Mouse (Mus musculus): Measurements from ENCODE around the gene Ssbp3.

Ssbp3 gene

DNA sequence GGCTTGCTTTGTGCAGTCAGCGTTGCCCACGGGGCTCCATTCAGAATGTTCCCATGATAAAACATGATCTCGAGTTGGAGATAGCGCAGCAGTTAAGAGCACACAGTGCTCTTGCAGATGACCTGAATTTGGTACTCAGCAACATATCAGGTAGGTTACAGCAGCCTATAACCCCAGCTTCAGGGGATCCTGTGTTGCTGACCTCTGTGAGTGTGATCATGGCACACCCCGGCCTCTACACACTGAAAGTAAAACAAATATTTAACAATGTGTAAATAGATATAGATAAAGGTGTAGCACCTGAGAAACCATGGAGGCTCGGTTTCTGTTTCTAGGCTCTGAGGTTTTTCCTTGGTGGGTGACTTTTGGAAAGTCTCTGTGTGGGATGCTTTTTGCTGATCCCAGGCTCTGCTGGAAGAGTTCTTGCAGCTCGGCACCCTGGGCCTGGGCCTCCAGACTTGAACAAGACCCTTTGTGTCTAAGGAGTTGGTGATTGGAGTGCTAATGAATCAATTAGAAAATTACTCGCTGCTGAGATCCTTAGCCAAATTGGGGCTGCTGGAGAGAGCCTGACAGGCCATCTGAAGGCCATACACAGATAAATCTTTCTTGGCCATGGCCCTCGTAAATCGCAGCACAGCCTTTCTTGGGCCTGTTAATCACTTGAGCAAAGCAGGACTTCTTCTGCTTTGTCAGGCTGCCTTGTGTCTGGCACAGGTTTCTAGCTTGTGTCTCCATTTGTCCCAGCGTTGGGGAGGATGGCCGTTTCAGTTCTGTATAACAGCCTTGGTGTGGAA lies 49.2 kb downstream of the Ssbp3 start:
- DNase-seq (ENCODE audit: low read depth, low spot score) = no peak

DNA sequence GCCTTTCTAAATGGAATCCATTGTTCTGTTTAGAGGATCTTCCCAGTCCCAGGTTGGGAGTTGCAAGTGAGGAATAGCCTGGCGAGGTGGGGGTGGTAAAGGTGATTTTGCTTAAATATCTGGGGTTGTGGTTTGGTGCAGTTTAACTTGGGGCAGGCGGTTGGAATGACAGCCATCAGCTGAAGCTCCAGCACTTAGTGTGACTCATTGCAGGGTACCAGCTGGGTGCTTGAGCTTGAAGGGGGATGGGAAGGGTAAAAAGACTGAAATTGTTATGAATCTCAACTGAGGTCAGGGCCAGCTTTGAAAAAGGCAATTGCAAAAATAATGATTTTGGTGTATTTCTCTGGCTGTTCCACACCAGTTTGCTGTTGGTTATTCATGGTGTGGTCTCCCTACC lies 50.0 kb downstream of the Ssbp3 start:
- no peak for DNase-seq (ENCODE audit: low read depth, low spot score)

DNA sequence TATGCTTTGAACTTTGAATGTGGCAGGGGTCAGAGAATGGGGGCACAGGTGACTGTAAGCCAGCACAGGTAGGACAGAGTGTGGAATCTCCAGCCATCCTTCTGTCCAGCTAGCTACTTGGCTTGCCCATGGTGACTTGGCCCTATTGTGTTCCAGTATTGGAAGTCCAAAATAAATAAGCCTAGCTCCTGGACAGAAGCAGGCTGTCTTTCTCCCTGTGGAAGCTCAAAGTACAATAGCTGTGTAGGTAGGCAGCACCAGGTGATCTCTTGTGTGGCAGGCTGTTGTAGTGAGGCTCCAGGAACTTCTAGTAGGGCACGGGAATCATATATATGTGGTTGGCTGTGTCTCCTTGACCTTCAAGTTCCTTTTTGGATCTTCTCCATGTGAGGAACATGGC lies 50.8 kb downstream of the Ssbp3 start:
- no peak for DNase-seq (ENCODE audit: low read depth, low spot score)

DNA sequence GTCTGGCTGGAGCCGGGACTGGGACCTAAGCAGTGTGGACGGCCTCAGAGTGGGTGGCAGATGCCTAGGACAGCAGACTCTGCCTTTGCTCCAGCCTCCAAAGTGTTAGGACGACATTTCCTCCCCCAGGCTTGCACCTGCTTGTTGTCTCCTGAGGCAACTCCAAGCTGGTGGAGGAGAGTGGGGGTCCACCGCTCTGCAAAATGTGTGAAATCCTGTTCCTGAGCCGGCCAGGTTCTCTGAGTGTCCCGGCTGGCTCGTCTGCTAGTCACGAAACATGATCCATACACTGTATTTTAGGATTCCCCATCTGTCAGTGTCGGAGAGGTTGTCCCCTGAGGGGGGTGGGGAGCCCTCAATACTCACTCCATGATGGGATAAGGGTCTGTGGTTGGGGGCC lies 53.9 kb downstream of the Ssbp3 start:
- no peak for DNase-seq (ENCODE audit: low read depth, low spot score)

DNA sequence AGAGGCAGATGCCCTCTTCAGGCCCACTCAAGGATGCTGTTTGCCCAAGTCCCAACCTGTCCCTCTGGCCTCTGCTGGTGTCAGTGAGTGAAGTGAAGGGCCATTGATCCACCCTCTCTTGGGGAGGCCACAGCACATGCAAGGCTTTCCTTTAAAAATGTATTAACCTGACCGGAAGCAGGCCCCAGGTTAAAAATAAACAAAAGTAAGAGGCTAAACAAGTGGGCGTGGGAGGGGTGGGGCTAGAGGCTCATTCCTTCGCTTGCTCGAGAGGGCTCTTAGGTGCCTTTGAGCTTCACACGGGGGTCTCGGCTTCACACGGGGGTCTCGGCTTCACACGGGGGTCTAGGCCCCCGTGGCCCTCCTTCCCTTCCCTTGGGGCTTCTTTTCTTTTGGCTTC lies 54.5 kb downstream of the Ssbp3 start:
- no peak for DNase-seq (ENCODE audit: low read depth, low spot score)

DNA sequence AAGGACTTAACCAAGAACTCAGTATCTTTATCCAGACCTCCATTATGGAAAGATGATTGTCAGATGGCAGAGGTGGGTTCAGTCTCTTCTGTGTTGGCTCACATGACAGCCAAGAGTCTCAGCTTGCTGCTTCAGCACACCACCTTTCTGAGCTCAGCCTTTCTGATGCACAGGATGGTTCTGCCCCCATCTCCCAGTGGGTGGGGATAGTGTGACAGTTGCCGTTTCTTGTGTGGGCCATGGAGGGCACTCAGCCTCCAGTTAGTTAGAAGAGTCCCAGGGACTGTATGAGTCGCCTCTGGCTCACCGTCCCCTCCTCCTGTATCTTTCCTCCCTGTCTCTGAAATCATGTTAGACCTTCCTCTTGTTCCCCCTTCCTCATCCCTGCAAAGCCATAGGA lies 55.9 kb downstream of the Ssbp3 start:
- DNase-seq (ENCODE audit: low read depth, low spot score) = no peak

DNA sequence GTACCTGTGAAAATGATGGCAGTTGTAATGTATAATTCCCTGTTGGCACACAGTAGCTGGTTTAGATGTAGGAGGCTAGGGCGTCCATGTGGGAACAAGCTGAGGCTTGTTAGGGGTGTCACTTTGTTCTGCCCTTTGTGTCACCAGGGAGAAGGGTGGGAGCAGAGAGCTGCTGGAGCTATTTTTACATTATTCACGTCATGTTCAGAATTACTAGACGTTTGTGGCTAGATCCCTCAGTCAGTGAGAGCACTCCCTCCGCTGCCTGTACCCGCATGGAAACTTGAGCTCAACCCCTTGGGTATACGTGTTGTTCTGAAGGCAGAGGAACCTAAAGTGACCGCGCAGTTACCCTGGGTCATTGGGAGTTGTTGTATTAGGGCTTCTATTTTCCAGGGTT lies 58.4 kb downstream of the Ssbp3 start:
- no peak for DNase-seq (ENCODE audit: low read depth, low spot score)

DNA sequence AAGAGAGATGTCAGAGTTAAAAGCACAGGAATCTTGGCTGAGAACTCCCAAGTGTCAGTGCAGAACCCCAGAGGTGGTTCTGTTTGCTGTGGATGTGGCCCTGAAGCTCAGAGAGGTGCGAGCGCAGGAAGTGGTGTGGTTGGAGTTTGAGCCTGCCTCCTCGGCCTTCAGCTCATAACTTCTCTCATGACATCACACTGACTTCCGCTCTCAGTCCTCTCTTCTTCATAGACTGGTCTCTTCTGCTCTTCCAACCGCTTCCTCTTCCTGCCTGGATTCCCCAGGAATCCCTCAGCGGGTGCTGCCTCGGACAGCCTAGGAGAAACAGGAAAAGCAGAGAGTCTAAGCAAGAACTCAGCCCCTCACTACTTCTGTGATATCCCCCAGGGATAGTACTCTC lies 60.3 kb downstream of the Ssbp3 start:
- DNase-seq (ENCODE audit: low read depth, low spot score) = no peak

DNA sequence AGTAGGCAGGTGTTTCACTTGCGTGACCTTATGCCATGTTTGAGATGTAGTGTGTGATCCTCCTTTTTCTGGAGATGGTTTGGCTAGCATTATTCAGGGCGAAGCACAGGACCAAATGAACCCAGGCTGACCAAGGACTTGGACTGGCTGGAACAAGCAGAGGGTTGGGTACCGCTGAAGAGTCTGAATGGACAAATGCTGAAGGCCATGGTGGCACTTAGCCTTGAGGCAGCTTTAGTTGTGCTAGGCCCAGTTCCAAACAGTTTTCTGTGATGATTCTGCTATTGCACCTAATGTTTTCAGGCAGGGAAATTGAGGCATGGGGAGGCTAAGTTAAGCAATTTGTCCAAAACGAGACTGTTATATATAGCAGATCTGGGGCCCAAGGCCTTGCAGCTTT lies 61.6 kb downstream of the Ssbp3 start:
- DNase-seq (ENCODE audit: low read depth, low spot score) = no peak

DNA sequence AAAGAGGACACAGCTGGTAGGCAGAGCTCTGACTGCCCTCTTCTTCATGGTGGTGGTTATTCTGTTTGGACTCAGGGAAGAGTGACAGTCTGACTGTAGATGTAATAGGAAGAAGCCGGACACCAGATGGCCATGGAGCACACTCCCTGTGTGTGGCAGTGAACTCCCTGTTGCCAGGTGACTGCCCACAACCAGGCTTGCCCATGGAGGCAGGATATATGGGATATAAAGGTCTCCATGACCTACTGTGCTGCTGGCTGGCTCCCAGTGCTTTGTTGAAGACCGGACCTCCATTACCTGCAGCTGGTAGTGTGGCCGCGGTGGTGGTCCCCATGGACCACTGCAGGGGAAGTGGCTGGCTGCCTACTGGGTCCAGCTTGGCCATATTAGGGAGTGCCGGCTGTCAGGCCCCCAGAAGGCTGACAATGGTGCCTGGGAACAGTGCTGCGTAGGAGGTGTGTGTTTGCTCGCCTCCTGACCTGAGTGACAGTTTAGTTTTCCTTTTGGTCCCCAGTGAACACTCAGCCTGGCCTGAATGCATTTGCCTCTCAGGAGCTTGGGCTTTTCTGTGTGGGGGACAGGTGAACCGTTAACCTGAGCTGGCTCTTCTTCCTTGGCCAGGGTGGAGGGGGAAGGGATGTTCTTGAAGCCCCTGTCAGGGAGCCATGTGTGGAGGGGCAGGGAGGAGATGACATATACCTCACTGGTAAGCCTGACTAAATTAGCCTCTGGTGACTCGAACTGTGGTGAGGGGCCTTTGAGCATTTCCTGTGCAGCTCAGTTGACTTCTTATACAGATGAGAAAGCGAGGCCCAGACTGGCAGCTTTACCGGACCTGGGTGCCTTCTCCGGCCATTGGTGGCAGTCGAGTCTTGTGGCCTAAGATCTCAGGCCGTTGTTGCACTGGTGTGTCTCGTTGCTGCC lies 62.2 kb downstream of the Ssbp3 start:
- DNase-seq (ENCODE audit: low read depth, low spot score) = no peak

DNA sequence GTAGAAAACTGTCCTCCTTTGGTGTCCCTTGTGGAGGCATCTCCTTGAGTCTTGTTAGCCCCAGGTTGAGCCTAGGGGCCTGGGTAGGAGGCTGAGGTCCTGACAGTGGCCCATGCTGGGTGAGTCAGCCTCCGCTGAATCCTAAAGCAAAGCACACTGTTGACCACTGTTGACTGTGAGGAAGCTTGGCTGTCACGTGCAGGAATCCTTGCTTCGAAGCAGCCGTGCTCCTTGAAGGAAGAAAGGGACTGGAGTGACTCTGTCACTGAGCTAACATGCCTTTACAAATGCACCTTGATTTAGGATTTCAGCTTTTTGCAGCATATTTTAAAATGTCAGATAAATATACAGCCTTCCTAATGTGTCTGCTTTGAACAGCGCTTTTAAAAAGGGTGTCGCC lies 64.8 kb downstream of the Ssbp3 start:
- no peak for DNase-seq (ENCODE audit: low read depth, low spot score)

DNA sequence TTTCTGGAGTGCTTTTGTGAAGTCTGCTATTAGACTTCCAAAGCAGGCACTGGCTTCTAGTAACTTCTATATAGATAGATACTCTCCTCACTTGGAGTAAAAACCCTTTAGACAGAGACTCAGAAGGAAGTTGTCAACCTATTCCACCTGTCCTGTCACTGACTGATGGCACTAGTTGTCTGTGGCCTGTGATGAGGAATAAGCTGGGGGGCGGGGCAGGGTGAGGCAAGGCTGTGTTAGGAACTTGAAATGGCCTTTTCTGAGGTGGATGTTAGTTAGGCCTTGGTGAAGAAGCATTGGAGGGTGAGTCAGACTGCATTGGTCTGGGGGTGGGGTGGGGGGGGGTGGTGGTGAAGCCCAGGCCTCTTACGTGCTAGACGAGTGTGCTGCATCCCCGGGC lies 65.4 kb downstream of the Ssbp3 start:
- no peak for DNase-seq (ENCODE audit: low read depth, low spot score)

DNA sequence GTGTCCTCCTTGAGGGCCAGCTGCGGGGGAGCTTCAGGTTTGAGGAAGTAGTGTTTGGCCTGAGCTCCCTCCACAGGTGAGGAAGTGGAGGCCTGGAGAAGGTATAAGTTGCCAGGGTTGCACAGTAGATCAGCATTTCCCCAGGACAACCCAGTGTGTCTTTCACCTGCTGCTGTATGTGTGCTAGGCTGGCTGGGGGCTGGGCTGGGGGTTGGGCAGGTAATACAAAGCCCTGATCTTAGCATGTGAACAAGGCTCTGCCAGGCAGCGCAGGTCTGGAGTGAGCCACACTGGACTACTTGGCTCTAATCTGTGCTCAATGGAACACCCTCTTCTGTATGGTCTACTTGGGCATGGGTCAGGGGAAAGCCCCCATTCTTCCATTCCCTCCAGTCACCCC lies 66.1 kb downstream of the Ssbp3 start:
- no peak for DNase-seq (ENCODE audit: low read depth, low spot score)

DNA sequence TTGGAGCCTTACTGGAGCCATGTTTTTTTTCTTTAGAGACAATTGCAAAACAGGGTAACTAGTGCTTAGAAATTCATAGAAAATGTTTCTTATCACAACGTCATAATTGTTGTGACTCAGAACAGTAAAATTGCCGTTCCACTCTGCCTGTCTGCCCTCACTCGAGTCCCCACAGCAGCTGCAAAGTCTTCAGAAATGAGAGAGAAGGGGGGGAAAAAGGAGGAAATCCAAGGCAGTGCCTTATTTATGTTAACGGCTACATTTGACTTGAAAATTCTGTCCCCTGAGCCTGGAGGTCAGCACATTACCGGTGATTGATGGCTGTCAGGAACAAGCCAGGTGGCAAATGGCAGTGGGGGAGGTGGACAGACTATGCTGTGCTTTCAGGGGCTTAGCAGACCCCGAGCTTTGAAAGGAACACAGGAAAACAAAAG lies 66.7 kb downstream of the Ssbp3 start:
- DNase-seq (ENCODE audit: low read depth, low spot score) = no peak

DNA sequence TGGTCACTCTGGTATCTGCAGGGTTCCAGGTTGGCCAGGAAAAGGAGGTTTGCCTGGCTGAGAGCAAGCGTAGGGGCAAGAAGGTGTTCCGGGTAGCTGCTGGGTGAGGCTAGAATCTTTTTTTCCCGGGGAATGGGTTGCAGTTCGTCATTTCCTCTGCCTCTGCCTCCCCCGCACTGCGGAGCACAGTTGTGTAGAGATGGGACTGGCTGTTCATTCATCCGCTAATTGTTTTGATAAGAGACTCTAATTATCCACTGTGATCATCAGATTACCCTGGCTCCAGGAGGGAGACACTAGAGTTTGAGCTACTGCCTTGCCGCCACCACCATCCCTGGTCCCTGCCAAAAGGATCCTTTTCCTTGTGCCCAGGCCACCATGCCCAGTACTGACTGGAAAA lies 67.9 kb downstream of the Ssbp3 start:
- DNase-seq (ENCODE audit: low read depth, low spot score) = no peak

DNA sequence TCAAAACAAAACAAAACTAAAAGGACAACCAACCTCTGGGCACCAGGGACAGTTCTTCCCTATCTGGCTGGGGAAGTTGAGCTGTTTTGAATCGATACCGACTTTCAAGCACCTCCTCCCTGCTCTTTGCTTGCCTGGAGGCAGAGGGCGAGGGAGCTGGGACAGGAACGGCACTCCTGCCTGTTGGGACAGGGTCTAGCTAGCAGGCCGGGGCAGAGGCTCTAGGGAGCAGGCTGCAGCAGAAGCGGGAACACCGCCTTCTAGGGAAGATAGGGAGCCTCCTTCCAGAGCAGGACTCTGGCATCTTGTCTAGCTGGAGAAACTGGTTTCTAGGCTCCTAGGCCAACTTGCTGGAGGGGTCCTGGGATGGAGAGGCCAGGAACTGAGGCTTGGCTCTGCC lies 70.2 kb downstream of the Ssbp3 start:
- no peak for DNase-seq (ENCODE audit: low read depth, low spot score)

DNA sequence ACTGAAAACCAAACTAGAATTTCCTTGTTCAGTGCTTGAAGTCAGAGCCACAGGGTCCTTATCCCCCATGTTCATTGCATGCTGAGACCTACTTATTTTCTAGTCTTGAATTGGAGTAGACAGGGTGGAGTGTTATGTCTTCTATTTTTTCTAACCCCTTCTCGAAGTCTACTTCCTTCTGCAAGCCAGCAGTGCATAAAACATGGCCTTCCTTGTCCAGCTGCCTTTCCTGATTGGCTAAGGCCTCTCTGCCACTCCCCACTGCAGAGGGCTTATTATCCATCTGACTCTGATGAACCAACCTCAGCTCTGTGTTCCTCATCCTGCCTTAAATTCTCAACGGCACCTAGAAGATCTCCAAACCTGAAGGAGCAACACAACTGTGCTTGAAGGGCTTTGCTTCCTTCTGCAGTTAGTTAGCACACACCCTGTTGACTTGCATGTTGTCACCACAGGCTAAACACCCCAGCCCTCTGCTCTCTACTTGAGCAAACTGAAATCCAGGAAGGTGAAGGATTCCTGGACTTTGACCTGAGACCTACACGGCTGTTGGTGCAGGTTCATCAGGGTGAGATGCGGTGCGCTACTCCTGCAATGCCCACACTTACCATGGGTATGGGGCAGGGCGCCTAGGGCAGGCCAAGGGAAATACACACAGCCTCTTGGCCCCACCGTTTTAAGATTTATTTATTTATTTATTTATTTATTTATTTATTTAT lies 71.0 kb downstream of the Ssbp3 start:
- DNase-seq (ENCODE audit: low read depth, low spot score) = no peak

DNA sequence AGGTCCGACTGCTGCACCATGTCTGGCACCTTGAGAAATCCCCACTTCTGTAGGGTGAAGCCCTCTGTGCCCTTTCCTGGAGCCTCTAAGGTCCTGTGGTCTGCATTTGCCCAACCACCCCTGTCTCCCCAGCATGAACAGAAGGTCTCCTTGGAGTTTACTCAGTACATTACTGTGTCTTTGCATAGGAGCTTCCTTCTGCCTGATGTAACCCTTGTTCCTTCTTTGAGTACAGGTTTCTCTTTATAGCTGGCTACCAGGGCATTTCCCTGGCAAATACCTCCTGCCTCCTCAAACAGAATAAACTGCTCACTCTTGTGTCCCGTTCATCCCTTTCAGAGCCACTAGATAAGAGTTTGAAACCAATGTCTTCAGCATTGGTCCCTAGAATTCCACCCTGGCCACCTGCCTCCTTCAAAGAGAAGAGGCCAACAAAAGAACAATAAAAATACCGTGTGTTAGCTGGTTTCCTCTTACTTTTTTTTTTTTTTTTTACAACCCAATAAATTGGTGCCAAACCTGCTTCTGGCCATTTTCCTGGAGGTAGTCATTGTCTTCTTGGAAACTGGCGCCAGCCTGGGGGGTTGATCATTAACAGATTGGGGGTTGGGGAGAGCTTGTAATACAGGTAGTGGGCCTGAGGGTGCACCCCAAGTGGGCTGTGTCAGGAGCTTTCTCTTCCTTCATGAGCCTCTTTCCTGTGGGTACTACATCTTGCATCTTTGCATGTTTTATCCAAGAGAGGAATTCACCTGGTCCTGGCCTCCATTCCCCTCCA lies 72.0 kb downstream of the Ssbp3 start:
- no peak for DNase-seq (ENCODE audit: low read depth, low spot score)

DNA sequence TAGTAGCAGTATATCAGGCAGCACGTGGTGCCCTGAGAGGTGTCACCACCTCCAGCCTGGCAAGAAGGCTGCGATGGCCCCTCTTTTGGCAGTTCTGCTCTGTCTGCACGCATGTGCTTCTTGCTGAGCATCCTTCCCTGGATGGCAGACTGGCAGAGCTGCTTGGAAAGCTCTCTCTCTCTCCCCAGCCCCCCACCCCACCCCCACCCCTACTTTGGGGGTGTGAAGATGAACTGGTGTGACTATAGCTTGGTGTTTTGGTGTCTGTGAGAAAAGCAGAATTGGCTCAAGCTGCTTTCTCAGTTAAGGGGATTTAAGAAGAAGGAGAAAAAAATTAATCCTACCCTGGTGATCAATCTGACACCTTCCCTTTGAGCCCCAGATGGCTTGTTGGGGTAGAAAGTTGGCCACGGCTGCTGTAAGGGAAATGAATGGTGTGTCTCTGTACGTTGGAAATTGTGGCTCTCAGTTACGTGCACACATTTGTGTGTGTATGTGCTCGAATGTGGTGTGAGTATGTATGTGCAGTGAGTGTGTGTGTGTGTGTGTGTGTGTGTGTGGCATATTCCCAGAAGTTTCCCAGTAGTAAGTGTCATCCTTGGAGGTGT lies 73.5 kb downstream of the Ssbp3 start:
- no peak for DNase-seq (ENCODE audit: low read depth, low spot score)

DNA sequence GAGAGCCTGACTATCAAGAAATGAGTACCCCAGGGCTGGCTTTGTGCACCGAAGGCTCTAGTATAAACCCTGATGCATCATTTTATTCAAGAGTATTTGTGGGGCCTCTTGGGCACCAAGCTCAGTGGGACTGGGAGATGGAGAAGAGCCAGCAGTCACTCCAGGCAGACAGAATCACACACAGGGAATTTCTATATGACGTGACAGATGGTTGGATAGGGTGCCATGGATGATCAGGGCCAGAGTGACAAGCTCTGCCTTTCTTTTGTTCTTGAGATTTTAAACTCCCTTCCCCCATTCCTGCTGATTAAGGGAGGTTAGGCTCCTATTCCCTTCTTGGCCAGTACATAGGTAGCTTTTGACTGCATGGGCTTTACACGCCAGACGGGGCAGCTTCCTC lies 74.8 kb downstream of the Ssbp3 start:
- DNase-seq (ENCODE audit: low read depth, low spot score) = no peak

All from retina, adult 2 months (tissue).